Mouse (Mus musculus) spleen, adult 18-20 months (tissue): ENCODE results near the gene Pax3.

Experiments
- DNase-seq, 2 experiments: peaks; one replicate each; pipeline ENCODE4 v3.0.0; 2022; ENCODE audit warnings: mixed read lengths in 2 of 2

The Pax3 gene

GRCm38 (mm10) chr1:78060850-78061249 lies 136.1 kb downstream of the Pax3 start:
- no peak for DNase-seq

DNA sequence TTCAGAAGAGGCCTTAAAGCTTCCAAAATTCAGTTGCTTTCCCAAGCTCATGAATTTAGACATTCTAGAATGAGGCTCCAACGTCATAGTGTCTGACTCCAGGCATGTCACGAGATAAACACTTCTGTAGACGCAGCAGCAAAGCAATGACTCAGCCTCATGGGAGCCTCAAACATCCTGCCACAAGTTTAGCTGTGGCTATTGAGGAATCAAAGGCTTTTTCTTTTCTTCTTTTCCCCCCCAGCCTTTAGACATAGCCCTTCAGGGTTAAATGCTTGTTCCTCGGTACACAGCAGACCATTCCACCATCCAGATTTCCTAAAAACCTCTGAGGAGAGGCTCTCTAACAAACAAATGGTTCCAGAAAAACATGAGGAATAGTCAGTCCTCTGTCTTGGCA lies 139.0 kb downstream of the Pax3 start:
- DNase-seq = no peak

GRCm38 (mm10) chr1:78053677-78054076 lies 143.3 kb downstream of the Pax3 start:
- no peak for DNase-seq
